Mouse (Mus musculus): ENCODE measurements at regions not wholly inside any gene's neighbourhood (a gene's known extent, or its start where the extent isn't known, plus 50 kb on each side); places are given as distances from the start of the nearest gene placed in this dataset.
"Not testable (repeated sequence)": the region's sequence is repeated elsewhere in the genome, so short reads cannot be mapped to it uniquely, and the experiment has no call there.

- no peak overlapping the region for H3K4me2 ChIP-seq (replicated peaks)
- ATAC-seq (ENCODE audit: low FRiP score) (no peak), DNase-seq (ENCODE audit: low spot score) (no peak)
- 0 out of 2 replicates have a peak, but pooled peaks cover 3% of the 10 kb centered on the region for H3K9me3 ChIP-seq (ENCODE audit: control insufficient read depth, low read length)
- 77% methylated on average over 6 of the region's 6 CpGs for WGBS
- H3K27ac ChIP-seq = no peak overlapping the region
- H3K27me3 ChIP-seq (ENCODE audit: control insufficient read depth, insufficient read depth, low read length) = no peaks in the 10 kb centered on the region
- no peak overlapping the region for H3K4me3 ChIP-seq (replicated peaks; ENCODE audit: low read length)
- H3K4me1 ChIP-seq (replicated peaks; ENCODE audit: control insufficient read depth, insufficient read depth, low read length) = peaks cover 3% of the 10 kb centered on the region; the same call in 1 of the 2 replicates
- no peaks in the 10 kb centered on the region for H3K36me3 ChIP-seq (replicated peaks; ENCODE audit: control insufficient read depth, insufficient read depth)
- no peak overlapping the region for H3K9ac ChIP-seq
Observed at GRCm38 (mm10) chr6:140854691-140855090, 125.6 kb downstream of the Gm11077 start.

DNA sequence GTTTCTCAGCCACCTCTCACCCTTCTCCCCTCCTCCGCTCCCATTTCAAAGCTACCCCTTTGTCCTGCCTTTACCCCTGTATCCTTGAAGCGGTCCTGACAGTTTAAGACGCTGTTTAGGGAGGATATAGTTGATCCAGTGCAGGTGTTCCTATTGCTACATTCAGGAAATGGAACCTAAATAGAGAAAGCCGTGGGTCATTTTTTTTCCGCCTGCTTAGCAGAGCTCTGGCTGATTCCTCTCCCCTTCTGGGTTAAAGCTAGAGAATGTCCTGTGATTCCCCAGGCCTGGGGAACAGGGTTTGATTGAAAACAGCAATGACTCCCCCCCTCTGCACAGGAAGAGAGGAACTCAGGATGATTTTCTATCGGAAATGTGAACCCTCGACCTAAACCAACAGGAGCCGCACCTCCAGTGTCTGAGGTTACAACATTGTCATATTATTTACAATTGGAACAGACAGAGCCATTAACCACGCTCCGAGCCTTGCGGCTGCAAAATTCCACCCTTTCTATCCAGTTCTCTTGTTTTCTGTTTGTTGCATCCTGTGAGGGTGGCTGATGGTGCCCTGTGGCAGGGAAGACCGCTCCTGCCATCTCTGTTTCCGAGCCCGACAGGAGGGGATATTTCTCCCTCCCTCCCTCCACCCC lies 127.5 kb downstream of the Gm11077 start:
- no peak for ATAC-seq (ENCODE audit: low FRiP score)
- peak overlapping the region; percentile 43; the same call in 1 of the 2 replicates for H3K27ac ChIP-seq
- no peaks in the 10 kb centered on the region for H3K36me3 ChIP-seq (replicated peaks; ENCODE audit: control insufficient read depth, insufficient read depth)
- H3K9ac ChIP-seq = peak overlapping the region; percentile 52
- peaks cover 3% of the 10 kb centered on the region; the same call in 1 of the 2 replicates for H3K4me1 ChIP-seq (replicated peaks; ENCODE audit: control insufficient read depth, insufficient read depth, low read length)
- H3K4me2 ChIP-seq (replicated peaks) = peak overlapping the region; percentile 53
- H3K9me3 ChIP-seq (ENCODE audit: control insufficient read depth, low read length) = no peaks in the 10 kb centered on the region
- no peak for DNase-seq (ENCODE audit: low spot score)
- H3K27me3 ChIP-seq (ENCODE audit: control insufficient read depth, insufficient read depth, low read length) = no peaks in the 10 kb centered on the region
- WGBS = 22% methylated on average over 14 of the region's 14 CpGs
- peak overlapping the region; percentile 20 for H3K4me3 ChIP-seq (replicated peaks; ENCODE audit: low read length)

- ATAC-seq (ENCODE audit: low FRiP score) (peak; percentile 43; the same call in 1 of the 2 replicates), DNase-seq (ENCODE audit: low spot score) (no peak)
- H3K4me3 ChIP-seq (replicated peaks; ENCODE audit: low read length) = peak overlapping the region; percentile 20
- no peaks in the 10 kb centered on the region for H3K36me3 ChIP-seq (replicated peaks; ENCODE audit: control insufficient read depth, insufficient read depth)
- peak overlapping the region; percentile 53 for H3K4me2 ChIP-seq (replicated peaks)
- peak overlapping the region; percentile 43; the same call in 1 of the 2 replicates for H3K27ac ChIP-seq
- no peaks in the 10 kb centered on the region for H3K9me3 ChIP-seq (ENCODE audit: control insufficient read depth, low read length)
- H3K9ac ChIP-seq = peak overlapping the region; percentile 52; the same call in 1 of the 2 replicates
- H3K4me1 ChIP-seq (replicated peaks; ENCODE audit: control insufficient read depth, insufficient read depth, low read length) = peaks cover 2% of the 10 kb centered on the region; the same call in 1 of the 2 replicates
- H3K27me3 ChIP-seq (ENCODE audit: control insufficient read depth, insufficient read depth, low read length) = no peaks in the 10 kb centered on the region
- WGBS = 29% methylated on average over 18 of the region's 18 CpGs
Observed at GRCm38 (mm10) chr6:140857118-140857746, 128.1 kb downstream of the Gm11077 start.

GRCm38 (mm10) chr6:140869523-140869922 lies 140.4 kb downstream of the Gm11077 start:
- not testable (repeated sequence) for ATAC-seq (ENCODE audit: low FRiP score); H3K27me3 ChIP-seq (ENCODE audit: control insufficient read depth, insufficient read depth, low read length); H3K4me1 ChIP-seq (replicated peaks; ENCODE audit: control insufficient read depth, insufficient read depth, low read length); DNase-seq (ENCODE audit: low spot score); H3K4me2 ChIP-seq (replicated peaks); H3K4me3 ChIP-seq (replicated peaks; ENCODE audit: low read length); H3K9me3 ChIP-seq (ENCODE audit: control insufficient read depth, low read length); H3K9ac ChIP-seq; H3K36me3 ChIP-seq (replicated peaks; ENCODE audit: control insufficient read depth, insufficient read depth); H3K27ac ChIP-seq
- 90% methylated on average over 7 of the region's 16 CpGs for WGBS

- 71% methylated on average over 3 of the region's 3 CpGs for whole genome bisulfite sequencing
Observed at GRCm38 (mm10) chr6:140874831-140875230, 145.7 kb downstream of the Gm11077 start.

GRCm38 (mm10) chr6:140883651-140884050 lies 154.6 kb downstream of the Gm11077 start:
- no peak overlapping the region for H3K27ac ChIP-seq
- no peak for DNase-seq (ENCODE audit: low spot score)
- no peaks in the 10 kb centered on the region for H3K9me3 ChIP-seq (ENCODE audit: control insufficient read depth, low read length)
- no peak overlapping the region for H3K9ac ChIP-seq
- H3K4me2 ChIP-seq (replicated peaks) = no peak overlapping the region
- no peaks in the 10 kb centered on the region for H3K4me1 ChIP-seq (replicated peaks; ENCODE audit: control insufficient read depth, insufficient read depth, low read length)
- H3K36me3 ChIP-seq (replicated peaks; ENCODE audit: control insufficient read depth, insufficient read depth) = no peaks in the 10 kb centered on the region
- ATAC-seq (ENCODE audit: low FRiP score) = no peak
- no peaks in the 10 kb centered on the region for H3K27me3 ChIP-seq (ENCODE audit: control insufficient read depth, insufficient read depth, low read length)
- H3K4me3 ChIP-seq (replicated peaks; ENCODE audit: low read length) = no peak overlapping the region

More at GRCm38 (mm10) chr6:140874831-140875230, 145.7 kb downstream of the Gm11077 start:
- no peaks in the 10 kb centered on the region for H3K9me3 ChIP-seq (ENCODE audit: control insufficient read depth, low read length)
- DNase-seq (ENCODE audit: low spot score) (no peak), ATAC-seq (ENCODE audit: low FRiP score) (no peak)
- no peak overlapping the region for H3K4me3 ChIP-seq (replicated peaks; ENCODE audit: low read length)
- H3K4me2 ChIP-seq (replicated peaks) = no peak overlapping the region
- H3K4me1 ChIP-seq (replicated peaks; ENCODE audit: control insufficient read depth, insufficient read depth, low read length) = no peaks in the 10 kb centered on the region
- H3K27ac ChIP-seq = no peak overlapping the region
- H3K9ac ChIP-seq = no peak overlapping the region
- H3K27me3 ChIP-seq (ENCODE audit: control insufficient read depth, insufficient read depth, low read length) = no peaks in the 10 kb centered on the region
- H3K36me3 ChIP-seq (replicated peaks; ENCODE audit: control insufficient read depth, insufficient read depth) = no peaks in the 10 kb centered on the region

GRCm38 (mm10) chr6:140888610-140889009 lies 159.5 kb downstream of the Gm11077 start:
- DNase-seq (ENCODE audit: low spot score) (peak; percentile 45), ATAC-seq (ENCODE audit: low FRiP score) (peak; percentile 79)
- H3K36me3 ChIP-seq (replicated peaks; ENCODE audit: control insufficient read depth, insufficient read depth) = no peaks in the 10 kb centered on the region
- 50% methylated on average over 11 of the region's 11 CpGs for WGBS
- H3K4me2 ChIP-seq (replicated peaks) = 0 out of 2 replicates have a peak overlapping the region, but pooled peaks have one; percentile 1
- H3K27me3 ChIP-seq (ENCODE audit: control insufficient read depth, insufficient read depth, low read length) = no peaks in the 10 kb centered on the region
- H3K9ac ChIP-seq = no peak overlapping the region
- H3K4me3 ChIP-seq (replicated peaks; ENCODE audit: low read length) = no peak overlapping the region
- no peaks in the 10 kb centered on the region for H3K9me3 ChIP-seq (ENCODE audit: control insufficient read depth, low read length)
- H3K4me1 ChIP-seq (replicated peaks; ENCODE audit: control insufficient read depth, insufficient read depth, low read length) = peaks cover 2% of the 10 kb centered on the region; the same call in 1 of the 2 replicates
- no peak overlapping the region for H3K27ac ChIP-seq

GRCm38 (mm10) chr6:140890060-140890459 lies 161.0 kb downstream of the Gm11077 start:
- Histone ChIP-seq H3K4me2 (replicated peaks) (no peak overlapping the region), H3K27me3 (ENCODE audit: control insufficient read depth, insufficient read depth, low read length) (no peaks in the 10 kb centered on the region), H3K4me3 (replicated peaks; ENCODE audit: low read length) (no peak overlapping the region), H3K4me1 (replicated peaks; ENCODE audit: control insufficient read depth, insufficient read depth, low read length) (peaks cover 6% of the 10 kb centered on the region), H3K9me3 (ENCODE audit: control insufficient read depth, low read length) (no peaks in the 10 kb centered on the region), H3K36me3 (replicated peaks; ENCODE audit: control insufficient read depth, insufficient read depth) (no peaks in the 10 kb centered on the region), H3K27ac (no peak overlapping the region), H3K9ac (no peak overlapping the region)
- DNase-seq (ENCODE audit: low spot score) (no peak), ATAC-seq (ENCODE audit: low FRiP score) (no peak)
- WGBS = 66% methylated on average over 5 of the region's 5 CpGs

DNA sequence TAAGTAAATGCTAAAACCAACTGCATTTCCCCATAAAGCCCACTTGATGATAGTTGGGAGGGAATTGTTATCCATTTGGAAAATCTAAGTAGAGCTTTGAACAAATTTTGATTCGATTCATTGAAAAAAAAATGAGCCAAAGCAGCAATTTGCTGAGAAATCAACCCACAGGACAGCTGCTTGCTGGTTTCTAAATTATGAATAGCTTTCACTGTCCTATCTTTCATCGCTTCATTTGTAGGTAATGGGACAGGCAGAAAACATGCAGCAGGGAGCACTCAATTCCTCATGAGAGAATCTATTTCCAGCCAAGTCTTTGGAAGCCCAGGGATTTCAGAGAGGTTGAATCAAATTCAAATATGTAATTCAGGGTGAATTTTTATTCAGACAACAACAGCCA lies 161.5 kb downstream of the Gm11077 start:
- 76% methylated on average over 2 of the region's 2 CpGs for WGBS
- Histone ChIP-seq H3K27ac (no peak overlapping the region), H3K27me3 (ENCODE audit: control insufficient read depth, insufficient read depth, low read length) (no peaks in the 10 kb centered on the region), H3K36me3 (replicated peaks; ENCODE audit: control insufficient read depth, insufficient read depth) (no peaks in the 10 kb centered on the region), H3K4me1 (replicated peaks; ENCODE audit: control insufficient read depth, insufficient read depth, low read length) (peaks cover 6% of the 10 kb centered on the region), H3K9me3 (ENCODE audit: control insufficient read depth, low read length) (no peaks in the 10 kb centered on the region), H3K4me3 (replicated peaks; ENCODE audit: low read length) (no peak overlapping the region), H3K4me2 (replicated peaks) (no peak overlapping the region), H3K9ac (no peak overlapping the region)
- ATAC-seq (ENCODE audit: low FRiP score) (no peak), DNase-seq (ENCODE audit: low spot score) (no peak)

All from hindbrain, embryonic 14.5 days (tissue).